Mouse (Mus musculus) lung, postnatal 0 days (tissue): ENCODE data around the gene Xrcc4. TPM values are rescaled to one million over a fixed set of nuclear protein-coding genes. Genes with fewer than 3 reads are reported as not detected.
A peak's percentile ranks its signal among the peaks of the same experiment; 100 is the strongest.

Experiments
- ATAC-seq: fragments of 200-750 bp; cut with Nextera tagmentation; 2 replicates; pipeline ENCODE4 v1.8.0; 2017; ENCODE audit warnings: moderate library complexity
- DNase-seq: peaks from one replicate; pipeline ENCODE4 v3.0.0-alpha.2; 2016; ENCODE audit warnings: low spot score
- H3K27ac ChIP-seq: fragments of 300-500 bp; sonication (generic); 2 replicates; pipeline ENCODE4 v1.5.1; 2014; ENCODE audit warnings: antibody characterized with exemption, mild to moderate bottlenecking, low read length, mixed read lengths
- H3K27me3 ChIP-seq: fragments of 300-500 bp; sonication (generic); replicated peaks from 2 replicates; pipeline ENCODE4 v1.6.1; 2014; ENCODE audit warnings: low read length, mixed read lengths; ENCODE audit not compliant: insufficient read depth
- H3K36me3 ChIP-seq: fragments of 300-500 bp; sonication (generic); 2 replicates; pipeline ENCODE4 v1.6.1; 2014; ENCODE audit warnings: low read length, mixed read lengths; ENCODE audit not compliant: insufficient read depth
- H3K4me1 ChIP-seq: fragments of 300-500 bp; sonication (generic); 2 replicates; pipeline ENCODE4 v1.6.1; 2014; ENCODE audit warnings: antibody characterized with exemption, low read depth, low read length, mixed read lengths; ENCODE audit not compliant: insufficient read depth
- H3K4me2 ChIP-seq: fragments of 300-500 bp; sonication (generic); replicated peaks from 2 replicates; pipeline ENCODE4 v1.6.1; 2014; ENCODE audit warnings: low read depth, mild to moderate bottlenecking, low read length, moderate library complexity, mixed read lengths
- H3K4me3 ChIP-seq: fragments of 300-500 bp; sonication (generic); 2 replicates; pipeline ENCODE4 v1.5.1; 2014; ENCODE audit warnings: low read depth, low read length
- H3K9ac ChIP-seq: fragments of 300-500 bp; sonication (generic); replicated peaks from 2 replicates; pipeline ENCODE4 v1.6.1; 2014; ENCODE audit warnings: low read depth, mild to moderate bottlenecking
- H3K9me3 ChIP-seq: fragments of 300-500 bp; sonication (generic); 2 replicates; pipeline ENCODE4 v1.6.1; 2016; ENCODE audit warnings: low read length, mixed read lengths
- CTCF ChIP-seq: IDR thresholded peaks from 2 replicates; pipeline ENCODE4 v1.5.1; 2016; ENCODE audit warnings: antibody characterized with exemption, mild to moderate bottlenecking
- EP300 ChIP-seq: IDR thresholded peaks from 2 replicates; pipeline ENCODE4 v1.6.1; 2016; ENCODE audit warnings: antibody characterized with exemption, mild to moderate bottlenecking, control low read depth
- WGBS: fragments of 180-500 bp; shearing (Covaris S2); extraction: QIAGEN DNeasy Blood & Tissue Kit; methylation state at CpG from one replicate; pipeline ENCODE4 v1.1.7; 2014; 5-methylcytosine and 5-hydroxymethylcytosine counted together
- polyA plus RNA-seq: library from polyadenylated mRNA; unstranded; fragments of >200 nt; fragmentation: Nextera tagmentation; extraction: Ambion mirVana; gene quantifications from 2 replicates; pipeline ENCODE4 v1.2.1, GENCODE M21; 2015

Xrcc4 gene
- polyA plus RNA-seq, 1 experiment from 2014 or later: 12.9 TPM

DNA sequence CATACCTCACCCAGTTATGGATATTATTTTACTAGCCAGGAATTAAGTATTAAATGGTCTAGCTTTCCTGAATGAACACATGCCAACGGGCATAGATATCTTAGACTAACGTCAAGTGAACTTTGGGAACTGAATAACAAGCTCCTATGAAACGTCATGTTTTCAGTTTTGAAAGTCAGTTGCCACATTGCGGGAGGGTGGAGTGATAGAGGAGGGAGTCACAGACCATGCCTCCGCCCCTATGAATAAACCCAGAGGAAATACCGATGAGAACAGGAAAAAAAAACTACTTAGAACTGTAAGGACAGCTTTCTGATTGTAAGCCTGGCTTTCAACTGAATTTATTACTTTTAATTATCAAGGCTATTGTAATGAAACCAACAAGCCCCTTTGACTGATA lies 175.5 kb downstream of the Xrcc4 start:
- no peak for TF ChIP-seq CTCF
- no peak for TF ChIP-seq EP300
- 73% methylated on average over 6 of the region's 6 CpGs for WGBS
- Histone ChIP-seq H3K27me3 (no peaks in the 10 kb centered on the region), H3K4me2 (no peak overlapping the region), H3K36me3 (no peaks in the 10 kb centered on the region), H3K9ac (no peak overlapping the region), H3K4me3 (no peak overlapping the region), H3K9me3 (no peaks in the 10 kb centered on the region), H3K27ac (no peak overlapping the region), H3K4me1 (no peaks in the 10 kb centered on the region)
- ATAC-seq: no peak
- peak; percentile 6 for DNase-seq

DNA sequence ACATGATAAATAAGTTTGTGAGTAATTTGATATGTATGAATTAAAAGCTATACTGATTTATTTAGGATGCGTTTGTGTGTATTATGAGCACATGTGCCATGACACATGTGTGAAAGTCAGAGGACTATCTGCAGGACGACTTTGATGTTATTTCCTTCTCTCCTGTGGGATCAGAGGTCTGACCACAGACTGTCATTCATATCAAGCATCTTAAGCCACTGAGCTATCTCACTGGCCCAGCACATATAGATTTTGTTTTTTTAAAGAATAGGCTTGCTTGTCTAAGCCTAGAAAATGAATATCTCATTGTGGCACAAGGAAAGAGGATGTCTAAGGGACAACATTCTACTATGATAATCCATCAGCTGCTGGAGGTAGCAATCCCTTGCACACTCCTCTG lies 183.3 kb downstream of the Xrcc4 start:
- H3K27me3 ChIP-seq: no peaks in the 10 kb centered on the region
- TF ChIP-seq CTCF (no peak), EP300 (no peak)
- no peaks in the 10 kb centered on the region for H3K9me3 ChIP-seq
- H3K4me1 ChIP-seq: no peaks in the 10 kb centered on the region
- no peak overlapping the region for H3K27ac ChIP-seq
- H3K4me3 ChIP-seq: no peak overlapping the region
- no peak overlapping the region for H3K9ac ChIP-seq
- ATAC-seq: no peak
- DNase-seq: no peak
- WGBS: 42% methylated on average over 2 of the region's 2 CpGs
- H3K36me3 ChIP-seq: no peaks in the 10 kb centered on the region
- no peak overlapping the region for H3K4me2 ChIP-seq

DNA sequence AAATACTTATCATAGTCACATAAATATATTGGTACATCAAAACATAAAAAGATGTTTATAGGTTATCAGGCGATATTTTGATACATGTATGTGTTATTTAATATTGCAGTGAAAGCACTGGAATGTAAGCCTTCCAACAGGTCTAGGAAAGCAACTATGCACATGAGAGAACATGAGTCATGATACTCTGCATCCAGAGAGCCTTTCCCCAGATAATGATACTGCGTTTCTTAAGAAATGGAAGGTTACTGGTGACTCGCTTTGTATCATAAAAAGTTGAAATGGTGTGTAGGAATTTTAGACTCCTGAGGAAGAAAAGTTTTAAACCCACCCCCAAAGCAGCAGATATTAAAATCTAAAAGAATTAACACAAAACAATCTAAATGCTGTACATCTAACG lies 190.3 kb downstream of the Xrcc4 start:
- Histone ChIP-seq H3K4me2 (no peak overlapping the region), H3K9me3 (no peaks in the 10 kb centered on the region), H3K9ac (no peak overlapping the region), H3K4me3 (no peak overlapping the region), H3K4me1 (no peaks in the 10 kb centered on the region), H3K27me3 (no peaks in the 10 kb centered on the region), H3K27ac (no peak overlapping the region), H3K36me3 (no peaks in the 10 kb centered on the region)
- DNase-seq (no peak), ATAC-seq (no peak)
- TF ChIP-seq EP300 (no peak), CTCF (no peak)
- 94% methylated on average over 4 of the region's 4 CpGs for WGBS

DNA sequence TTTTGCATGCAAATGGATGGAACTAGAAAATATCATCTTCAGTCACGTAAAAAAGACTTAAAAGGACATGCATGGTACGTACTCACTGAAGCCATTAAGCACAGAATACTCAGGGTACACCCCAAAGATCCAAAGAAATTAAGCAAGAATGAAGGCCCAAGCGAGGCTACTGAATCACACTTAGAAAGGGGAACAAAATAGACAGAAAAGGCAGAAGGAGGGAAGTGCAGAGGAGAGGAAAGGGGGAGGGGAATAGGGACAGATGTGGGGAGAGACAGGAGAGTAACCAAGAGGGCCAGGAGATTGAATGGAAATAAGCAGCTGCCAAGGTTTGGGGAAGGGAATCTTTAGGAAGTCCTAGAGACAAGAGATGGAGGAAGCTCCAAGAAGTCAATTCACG lies 197.3 kb downstream of the Xrcc4 start:
- Histone ChIP-seq H3K9me3 (no peaks in the 10 kb centered on the region), H3K9ac (no peak overlapping the region), H3K27me3 (no peaks in the 10 kb centered on the region), H3K27ac (no peak overlapping the region), H3K4me2 (no peak overlapping the region), H3K4me3 (no peak overlapping the region), H3K4me1 (no peaks in the 10 kb centered on the region), H3K36me3 (no peaks in the 10 kb centered on the region)
- no peak for DNase-seq
- TF ChIP-seq CTCF (no peak), EP300 (no peak)
- no peak for ATAC-seq
- WGBS: 82% methylated on average over 4 of the region's 4 CpGs

DNA sequence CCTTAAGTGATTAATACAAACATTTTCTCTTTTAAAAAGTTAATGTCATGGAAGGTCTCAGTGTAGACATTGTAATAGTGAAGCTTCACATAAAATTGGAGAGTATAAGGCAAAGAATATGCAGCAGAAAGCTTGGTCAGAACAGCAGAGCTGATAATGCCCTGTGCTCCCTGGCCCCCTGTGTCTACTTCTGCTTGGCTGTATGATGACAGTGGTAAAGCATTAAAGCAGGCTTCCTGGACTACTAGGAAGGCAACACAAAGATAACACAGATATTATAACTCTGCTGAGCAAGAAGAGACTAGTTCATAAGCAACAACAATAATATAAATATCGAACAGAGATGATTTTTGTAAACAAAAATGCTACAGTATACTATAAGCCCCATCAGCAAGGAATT lies 199.2 kb downstream of the Xrcc4 start:
- Histone ChIP-seq H3K36me3 (no peaks in the 10 kb centered on the region), H3K9ac (no peak overlapping the region), H3K9me3 (no peaks in the 10 kb centered on the region), H3K27ac (no peak overlapping the region), H3K4me1 (no peaks in the 10 kb centered on the region), H3K4me2 (no peak overlapping the region), H3K4me3 (no peak overlapping the region), H3K27me3 (no peaks in the 10 kb centered on the region)
- TF ChIP-seq EP300 (no peak), CTCF (no peak)
- no peak for DNase-seq
- no peak for ATAC-seq
- WGBS: 71% methylated on average over 1 of the region's 1 CpGs

DNA sequence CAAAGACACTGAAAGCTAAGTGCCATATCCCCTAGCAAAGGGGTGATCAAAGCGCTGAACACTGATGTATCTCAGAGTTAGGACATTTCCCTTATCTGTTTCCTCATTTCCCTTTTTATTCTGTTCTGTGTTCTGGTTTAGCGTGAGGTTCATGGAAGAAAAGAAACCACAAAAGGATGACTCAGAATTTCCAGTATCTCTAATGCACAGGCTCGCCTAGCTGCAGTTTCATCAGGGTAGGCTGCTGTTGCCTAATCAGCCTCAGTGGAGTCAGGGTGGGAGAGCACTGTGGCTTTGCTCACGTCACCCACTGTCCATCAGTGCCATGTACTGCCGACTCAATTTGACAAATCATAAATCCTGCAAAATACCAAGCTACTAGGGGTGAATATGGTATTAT lies 200.3 kb downstream of the Xrcc4 start:
- 65% methylated on average over 5 of the region's 5 CpGs for WGBS
- DNase-seq: peak; percentile 73
- no peak overlapping the region for H3K27ac ChIP-seq

DNA sequence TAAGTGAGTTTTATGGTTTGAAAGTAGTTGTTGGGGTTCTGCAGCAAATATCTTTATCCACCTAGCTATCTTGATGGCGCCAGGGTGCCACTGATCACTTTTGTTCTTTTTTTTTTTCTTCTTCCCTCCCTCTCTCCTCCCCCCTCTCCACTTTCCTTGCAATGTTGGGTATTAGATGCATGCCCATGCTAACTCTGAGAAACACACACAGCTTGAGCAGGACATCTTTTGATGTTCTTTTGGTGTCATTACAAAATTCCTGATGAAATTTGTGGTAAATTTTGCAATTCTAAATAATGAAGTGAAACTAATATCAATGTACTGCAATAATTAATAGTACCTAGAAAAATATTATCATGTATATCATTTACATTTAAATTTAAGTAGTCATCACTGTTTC lies 205.9 kb downstream of the Xrcc4 start:
- Histone ChIP-seq H3K9ac (no peak overlapping the region), H3K27me3 (no peaks in the 10 kb centered on the region), H3K4me1 (no peaks in the 10 kb centered on the region), H3K36me3 (no peaks in the 10 kb centered on the region), H3K27ac (no peak overlapping the region), H3K9me3 (no peaks in the 10 kb centered on the region), H3K4me3 (no peak overlapping the region), H3K4me2 (no peak overlapping the region)
- 88% methylated on average over 1 of the region's 1 CpGs for WGBS
- ATAC-seq: no peak
- no peak for DNase-seq
- TF ChIP-seq CTCF (no peak), EP300 (no peak)

More for the DNA sequence above, 200.3 kb downstream of the Xrcc4 start:
- H3K4me1 ChIP-seq: no peaks in the 10 kb centered on the region
- no peaks in the 10 kb centered on the region for H3K36me3 ChIP-seq
- H3K27me3 ChIP-seq: no peaks in the 10 kb centered on the region
- no peak overlapping the region for H3K4me2 ChIP-seq
- no peak overlapping the region for H3K4me3 ChIP-seq
- TF ChIP-seq EP300 (no peak), CTCF (no peak)
- peak; percentile 77 for ATAC-seq
- no peak overlapping the region for H3K9ac ChIP-seq
- no peaks in the 10 kb centered on the region for H3K9me3 ChIP-seq
